Mouse (Mus musculus): Measurements from ENCODE around the gene Rarres2. TPM values are rescaled to one million over a fixed set of nuclear protein-coding genes. Genes with fewer than 3 reads are reported as not detected.
"Not testable (repeated sequence)": the region's sequence is repeated elsewhere in the genome, so short reads cannot be mapped to it uniquely, and the experiment has no call there.

Gene Rarres2
- total RNA-seq, 4 experiments from 2014 or later: 68.8 to 138 (median 88.5) TPM

DNA sequence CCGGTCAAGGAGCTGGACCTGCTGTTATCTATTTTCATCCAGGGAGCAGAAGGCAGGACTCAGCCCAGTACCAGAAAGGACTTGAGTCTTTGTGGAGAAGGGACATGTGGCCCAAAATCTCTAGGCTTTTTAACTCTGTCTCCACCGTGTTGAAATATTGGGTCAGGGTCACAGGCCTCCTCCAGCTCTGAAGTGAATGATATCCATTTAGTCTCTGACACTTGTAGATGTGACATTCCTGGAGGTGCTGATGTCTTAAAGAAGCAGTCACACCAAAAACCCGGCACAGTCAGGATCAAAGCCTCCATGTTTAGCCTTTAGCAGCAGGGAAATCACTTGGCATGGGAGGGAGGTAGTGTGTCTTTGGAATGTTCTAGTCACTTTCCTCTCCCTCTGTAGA is 31.9 kb downstream of the Rarres2 start:
- DNase-seq: no peak

DNA sequence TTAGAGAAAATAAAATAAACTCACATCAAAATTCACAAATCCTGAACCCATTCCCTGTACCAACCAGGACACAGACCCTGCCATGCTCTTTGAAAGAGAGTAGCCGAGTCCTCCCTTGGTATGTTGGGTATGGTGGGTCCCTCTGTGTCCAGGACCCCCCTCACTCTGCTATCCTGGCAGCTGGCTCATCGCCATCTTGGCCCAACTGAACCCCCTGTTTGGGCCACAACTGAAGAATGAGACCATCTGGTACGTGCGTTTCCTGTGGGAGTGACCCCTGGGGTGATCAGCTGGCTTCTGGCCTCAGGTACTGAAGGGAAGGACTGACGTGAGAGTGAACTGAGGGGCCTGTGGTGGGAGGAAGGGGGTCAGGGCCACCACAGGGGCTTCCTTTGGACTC is 32.7 kb downstream of the Rarres2 start:
- DNase-seq: no peak

- peak; percentile 68 for DNase-seq
These were observed 33.5 kb downstream of the Rarres2 start for GRCm38 (mm10) chr6:48538841-48539737.

- peak; percentile 83 for DNase-seq
These were observed 35.3 kb downstream of the Rarres2 start, which contains the start of gene Atp6v0e2 for GRCm38 (mm10) chr6:48537105-48537954. Gene Atp6v0e2 (plus strand): TSS chr6:48537615.

DNA sequence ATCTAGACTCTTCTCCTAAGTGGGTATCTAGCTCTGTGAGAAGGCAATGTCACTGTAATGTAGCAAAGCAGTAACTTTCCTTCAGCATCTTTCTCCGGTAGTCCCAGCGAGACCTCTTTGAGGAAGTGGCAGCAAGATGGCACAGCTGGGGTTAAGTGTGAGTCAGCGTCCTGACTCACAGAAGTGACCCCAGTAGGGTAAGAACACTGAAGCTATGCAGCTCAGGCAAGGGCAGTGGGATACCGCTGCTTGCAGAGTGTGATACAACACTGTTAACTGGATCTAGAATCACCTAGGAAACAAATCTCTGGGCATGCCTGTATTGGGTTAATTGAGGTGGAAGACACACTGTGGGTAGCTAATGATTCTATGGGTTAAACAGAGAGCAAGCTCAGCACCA is 36.5 kb downstream of the Rarres2 start:
- DNase-seq: no peak

DNA sequence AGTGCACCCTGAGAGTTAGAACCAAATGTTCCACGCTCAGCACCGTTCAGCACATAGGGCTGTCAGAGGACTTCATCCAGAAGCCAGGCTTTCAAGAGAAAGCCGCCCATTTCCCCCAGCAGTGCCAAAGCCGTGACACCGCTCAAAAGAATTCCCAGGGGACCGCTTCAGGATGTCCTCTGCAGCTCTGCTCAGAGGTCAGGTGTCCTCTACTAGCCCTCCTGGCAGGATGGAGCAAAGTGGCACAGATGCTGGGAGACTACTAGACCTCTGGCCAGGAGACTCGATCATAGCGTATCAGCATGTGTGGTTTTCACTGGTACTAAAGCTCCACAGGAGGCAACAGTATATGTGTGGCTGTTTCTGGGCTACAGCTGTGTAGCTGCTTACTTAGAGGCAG is 37.7 kb downstream of the Rarres2 start:
- no peak for DNase-seq

- DNase-seq: no peak
These were observed 39.1 kb downstream of the Rarres2 start for GRCm38 (mm10) chr6:48533475-48533874.

DNA sequence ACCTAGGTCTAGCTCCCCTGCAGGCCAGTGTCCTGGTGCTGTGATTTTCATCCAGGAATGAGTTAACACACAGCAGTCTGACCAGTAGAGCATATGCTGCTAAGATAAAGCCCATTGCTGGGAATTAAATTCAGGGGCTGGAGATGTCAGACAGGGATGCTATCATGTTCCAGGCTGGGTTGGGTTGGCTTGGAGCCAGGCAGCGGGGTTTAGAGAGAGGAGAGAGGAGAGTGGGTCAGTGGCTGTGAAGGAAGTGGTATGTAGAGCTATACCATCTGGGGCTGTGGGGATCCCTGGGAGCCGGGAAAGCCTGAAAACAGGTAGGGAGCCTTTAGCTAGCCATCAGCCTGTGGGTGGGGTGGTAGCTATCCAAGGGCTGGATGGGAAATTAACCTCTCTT is 41.7 kb downstream of the Rarres2 start:
- DNase-seq: no peak

- no peak for DNase-seq
These were observed 42.6 kb downstream of the Rarres2 start for GRCm38 (mm10) chr6:48529871-48530440.

DNA sequence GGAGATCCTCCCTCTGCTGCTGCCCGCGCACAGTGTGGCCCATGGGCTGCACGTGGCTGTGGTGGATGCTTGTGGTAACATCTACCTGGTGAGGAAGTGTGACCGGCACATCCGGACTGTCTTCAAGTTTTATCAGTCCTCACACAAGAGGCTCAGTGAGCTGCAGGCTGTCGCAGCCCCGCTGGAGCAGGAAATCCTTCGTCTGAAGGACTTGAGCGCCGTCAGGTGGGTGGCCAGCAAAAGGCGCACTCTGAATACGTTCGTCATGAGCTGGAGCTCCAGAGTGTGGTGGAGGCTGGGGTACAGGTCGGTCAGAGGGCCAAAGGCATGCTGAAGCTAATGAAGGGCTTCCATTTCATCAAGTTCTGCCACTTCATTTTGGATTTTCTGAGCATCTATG is 43.3 kb downstream of the Rarres2 start:
- no peak for DNase-seq

DNA sequence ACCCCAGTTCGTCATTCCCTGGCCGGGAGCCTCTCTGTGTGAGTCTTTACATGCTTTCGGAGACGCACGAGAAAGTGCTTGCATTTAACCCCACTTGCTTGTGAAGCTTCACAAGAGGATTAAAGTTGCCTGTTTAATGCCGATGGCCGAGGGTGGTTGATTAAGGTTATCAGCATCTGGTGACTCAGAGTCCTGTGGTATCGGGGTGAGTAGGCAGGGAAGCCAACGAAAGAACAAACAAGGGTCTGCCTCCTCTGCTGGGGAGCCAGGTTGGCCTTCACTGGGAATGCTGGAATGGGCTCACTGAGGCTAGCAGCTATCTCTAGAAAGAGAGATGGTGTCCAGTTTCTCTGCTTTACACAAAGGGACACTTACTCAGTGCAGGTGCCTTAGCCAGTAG is 44.7 kb downstream of the Rarres2 start:
- no peak for DNase-seq

GRCm38 (mm10) chr6:48524882-48525281 is 47.7 kb downstream of the Rarres2 start:
- DNase-seq: not testable (repeated sequence)

Other genes with a start within 250 kb of the Rarres2 start
- gene Krba1, start 177.2 kb downstream of the Rarres2 start, total RNA-seq (2022): 10 to 100 TPM; 44.0 to 56.6 (median 50.8) TPM
- gene Zfp467, start 127.0 kb downstream of the Rarres2 start, total RNA-seq (2022): 10 to 100 TPM; 56.7 to 68.0 (median 60.6) TPM
- gene Sspo, start 124.6 kb downstream of the Rarres2 start, total RNA-seq (2022): 1 to 10 TPM; 2.7 to 9.7 (median 5.6) TPM
- gene Atp6v0e2, start 35.2 kb downstream of the Rarres2 start, total RNA-seq (2022): 100 to 1,000 TPM; 100 to 130 (median 113) TPM
- 10 to 100 TPM; 45.6 to 49.5 (median 49.1) TPM for gene Lrrc61, start 18.0 kb downstream of the Rarres2 start, total RNA-seq (2022)
- gene Gm45021, start 16.8 kb upstream of the Rarres2 start, total RNA-seq (2022): not detected
- 10 to 100 TPM; 59.1 to 84.5 (median 79.5) TPM for gene Repin1, start 21.1 kb upstream of the Rarres2 start, total RNA-seq (2022)
- 1 to 10 TPM in 3 of 4 experiments, not detected in 1; 1.8 to 7.7 (median 2.6) TPM for gene Gm44965, start 21.2 kb upstream of the Rarres2 start, total RNA-seq (2022)
- 10 to 100 TPM; 10.8 to 14.9 (median 13.4) TPM for gene Zfp775, start 29.3 kb upstream of the Rarres2 start, total RNA-seq (2022)
- gene AI854703, start 54.0 kb upstream of the Rarres2 start, total RNA-seq (2022): 1 to 10 TPM; 1.9 to 6.3 (median 4.1) TPM
- 10 to 100 TPM in 2 of 4 experiments, 1 to 10 TPM in 2; 9.1 to 15.2 (median 11.7) TPM for gene Gimap8, start 74.4 kb upstream of the Rarres2 start, total RNA-seq (2022)
- 1 to 10 TPM; 6.9 to 8.3 (median 7.0) TPM for gene Gimap9, start 103.3 kb upstream of the Rarres2 start, total RNA-seq (2022)
- 10 to 100 TPM; 29.1 to 56.5 (median 49.4) TPM for gene Gimap4, start 111.8 kb upstream of the Rarres2 start, total RNA-seq (2022)
- 10 to 100 TPM; 53.5 to 89.6 (median 66.6) TPM for gene Gimap6, start 135.4 kb upstream of the Rarres2 start, total RNA-seq (2022)
- gene Gm28053, start 145.8 kb upstream of the Rarres2 start, total RNA-seq (2022): 1 to 10 TPM; 1.9 to 6.3 (median 3.6) TPM
- gene Gimap7, start 145.8 kb upstream of the Rarres2 start, total RNA-seq (2022): under 1 TPM in 3 of 4 experiments, not detected in 1; 0.28 to 0.83 (median 0.52) TPM
- 10 to 100 TPM in 3 of 4 experiments, 1 to 10 TPM in 1; 7.4 to 18.7 (median 11.0) TPM for gene Gimap1, start 166.3 kb upstream of the Rarres2 start, total RNA-seq (2022)
- gene Gimap5, start 173.4 kb upstream of the Rarres2 start, total RNA-seq (2022): 10 to 100 TPM; 13.9 to 22.5 (median 16.9) TPM
- gene Gimap3, start 198.1 kb upstream of the Rarres2 start, total RNA-seq (2022): 10 to 100 TPM in 3 of 4 experiments, 1 to 10 TPM in 1; 9.6 to 18.3 (median 13.7) TPM